ENCODE assay signal across 20 mouse cellular contexts in genomic region chr1:153431701-153432100, GRCm38 (mm10). TPM values are rescaled to one million over a fixed set of nuclear protein-coding genes. Genes with fewer than 3 reads are reported as not detected.
DNase-seq lines count a peak whose midpoint lies in the region; ATAC-seq and TF ChIP-seq lines count a peak whose summit lies in the region.
"Had no signal": no experiment of that assay in that cellular context is flagged by ENCODE, and none has a peak within 500 bp of the region (broad histone marks: within the 10 kb centered on the region; RNA-seq: fewer than 3 reads in every experiment).

No protein-coding gene starts in this region.

- no peak for TF ChIP-seq POLR2A in spleen, adult 2 months (IDR thresholded peaks at IDR 0.05; ENCODE audit: low read depth, low read length)

- no peak overlapping the region for H3K27ac ChIP-seq in spleen, adult 2 months (ENCODE audit: insufficient read depth, low read length)
- H3K27ac ChIP-seq: embryonic facial prominence, embryonic 13.5 days; hindbrain, embryonic 10.5 days had no signal

- no peaks in the 10 kb centered on the region for H3K36me3 ChIP-seq in spleen, adult 2 months (ENCODE audit: control insufficient read depth, insufficient read depth, low read length)
- H3K36me3 ChIP-seq: embryonic facial prominence, embryonic 13.5 days; hindbrain, embryonic 10.5 days had no signal

- peak; percentile 41 for ATAC-seq in CD4-positive, CD25-positive, alpha-beta regulatory T cell, adult 4 months
- ATAC-seq in granulocyte monocyte progenitor cell, adult 5-6 weeks (replicated peaks; ENCODE audit: poor library complexity, severe bottlenecking) = peak; percentile 78
- peak; percentile 78 for ATAC-seq in neutrophil, adult 5-6 weeks (ENCODE audit: extremely low read depth, insufficient number of reproducible peaks, low FRiP score, poor library complexity, severe bottlenecking)
- ATAC-seq: forebrain, postnatal 0 days had no signal

- peaks cover 4% of the 10 kb centered on the region; the same call in 1 of the 2 replicates for H3K4me1 ChIP-seq in spleen, adult 2 months (ENCODE audit: control insufficient read depth, insufficient read depth, insufficient read length)
- H3K4me1 ChIP-seq: embryonic facial prominence, embryonic 13.5 days had no signal

- H3K27me3 ChIP-seq in spleen, adult 2 months (ENCODE audit: control insufficient read depth, insufficient read depth, low read length) = no peaks in the 10 kb centered on the region

- H3K4me3 ChIP-seq in spleen, adult 2 months (ENCODE audit: extremely low read depth, insufficient read depth, insufficient read length) = no peak overlapping the region
- H3K4me3 ChIP-seq: embryonic facial prominence, embryonic 13.5 days; hindbrain, embryonic 10.5 days had no signal

- 22% methylated on average over 10 of the region's 10 CpGs for WGBS in spleen, adult 2 months

- TF ChIP-seq CTCF in spleen, adult 2 months (IDR thresholded peaks at IDR 0.05; ENCODE audit: extremely low read depth, insufficient read depth, insufficient read length, insufficient replicate concordance) = no peak

- DNase-seq in spleen, adult 2 months (ENCODE audit: low read depth in 1 of 2, low spot score in 2 of 2) = peak; percentile 37 to 43
- DNase-seq in spleen, adult 12 weeks (ENCODE audit: low spot score) = no peak
- no peak for DNase-seq in urinary bladder, postnatal 36 days (ENCODE audit: low spot score in 2 of 2)
- DNase-seq in urinary bladder, postnatal 14 days (ENCODE audit: low spot score) = no peak
- no peak for DNase-seq in layer of hippocampus, postnatal 10 days (ENCODE audit: low spot score in 2 of 2)
- DNase-seq: adrenal gland, postnatal 10 days; cerebellum, adult 2 months; forebrain, postnatal 0 days; kidney, adult 2 months; kidney, postnatal 36 days; layer of hippocampus, adult 9-11 months; lung, adult 18-20 months had no signal

RNA-seq across cellular contexts. Expression of gene Shcbp1l, which starts 6.7 kb away (rescaled TPM):
- 0.49 and 0.67 TPM in 2 replicates for polyA plus RNA-seq in spleen, adult 2 months (2012; rRNA removed)
- polyA plus RNA-seq in CD4-positive, CD25-positive, alpha-beta regulatory T cell, adult 4 months (2017; shearing (Covaris generic)) = under 1 TPM; 0.26 to 0.47 TPM
- 1.2 and 3.9 TPM in 2 replicates for total RNA-seq in granulocyte monocyte progenitor cell, adult 5-6 weeks (2014; fragmentation: Nextera tagmentation)
- 0.36 and 0.99 TPM in 2 replicates for total RNA-seq in granulocyte monocyte progenitor cell, adult 5-6 weeks (2017)
- total RNA-seq in neutrophil, adult 5-6 weeks (2017) = 5.5 and 6.1 TPM in 2 replicates
- total RNA-seq in layer of hippocampus, postnatal 10 days (2021) = 1 to 10 TPM; 2.9 to 3.9 TPM
- total RNA-seq: gastrocnemius, adult 18-20 months; heart, adult 18-20 months; liver, adult 2 months had no signal
- polyA plus RNA-seq: hindbrain, embryonic 10.5 days; liver, adult 2 months had no signal

RNA-seq across cellular contexts. Expression of gene Dhx9, which starts 55.8 kb away (rescaled TPM):
- polyA plus RNA-seq in spleen, adult 2 months (2012; rRNA removed) = 8.5 and 10.9 TPM in 2 replicates
- polyA plus RNA-seq in CD4-positive, CD25-positive, alpha-beta regulatory T cell, adult 4 months (2017; shearing (Covaris generic)) = 10 to 100 TPM; 28.0 to 35.3 TPM
- 176 and 196 TPM in 2 replicates for total RNA-seq in granulocyte monocyte progenitor cell, adult 5-6 weeks (2014; fragmentation: Nextera tagmentation)
- total RNA-seq in granulocyte monocyte progenitor cell, adult 5-6 weeks (2017) = 132 and 142 TPM in 2 replicates
- total RNA-seq in neutrophil, adult 5-6 weeks (2017) = 124 and 138 TPM in 2 replicates
- total RNA-seq in layer of hippocampus, postnatal 10 days (2021) = 100 to 1,000 TPM; 132 to 140 TPM

Comparison
In these comparisons a context has a peak if more than half of its experiments do, and no peak if none do; other contexts are left out.
1. DNase-seq: peak in spleen, adult 2 months (2 of 2); none in spleen, adult 12 weeks (single experiment), urinary bladder, postnatal 36 days (0 of 2), urinary bladder, postnatal 14 days (single experiment) and layer of hippocampus, postnatal 10 days (0 of 2).
2. Peak in every context shown above with its lines, with median percentiles within 50 percentile points of each other: ATAC-seq.